Mouse (Mus musculus) liver, postnatal 0 days (tissue): ENCODE measurements around the gene Zc3h12c.

ENCODE experiments used
- CTCF ChIP-seq: sonication (generic); IDR thresholded peaks from 2 replicates; pipeline ENCODE4 v1.5.1; 2016; ENCODE audit warnings: antibody characterized with exemption, low read depth
- EP300 ChIP-seq: IDR thresholded peaks from 2 replicates; pipeline ENCODE4 v1.6.1; 2016; ENCODE audit warnings: antibody characterized with exemption, low read depth, mild to moderate bottlenecking

DNA sequence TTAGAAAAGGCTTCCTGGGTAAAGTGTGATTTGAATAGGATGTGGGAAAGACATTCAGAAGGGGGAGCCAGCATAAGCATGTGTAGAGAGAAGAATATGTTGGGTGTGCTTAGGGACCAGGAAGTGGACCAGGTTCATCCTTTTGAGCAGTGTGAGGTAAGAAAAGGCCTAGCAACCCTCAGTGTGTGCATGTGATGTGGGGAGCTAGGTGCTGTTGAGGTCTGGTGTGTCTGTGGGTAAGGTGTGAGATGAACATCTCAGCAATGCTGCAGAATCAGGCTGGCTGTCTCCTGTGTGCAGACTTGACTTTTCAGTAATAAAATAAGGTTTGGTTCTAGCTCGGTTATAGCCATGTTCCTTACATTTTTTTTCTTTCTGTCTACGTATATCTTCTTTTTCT, 98.3 kb downstream of the Zc3h12c start:
- TF ChIP-seq CTCF (no peak), EP300 (no peak)
